9 mouse cellular contexts compared by ENCODE assay signal in the genomic region with DNA sequence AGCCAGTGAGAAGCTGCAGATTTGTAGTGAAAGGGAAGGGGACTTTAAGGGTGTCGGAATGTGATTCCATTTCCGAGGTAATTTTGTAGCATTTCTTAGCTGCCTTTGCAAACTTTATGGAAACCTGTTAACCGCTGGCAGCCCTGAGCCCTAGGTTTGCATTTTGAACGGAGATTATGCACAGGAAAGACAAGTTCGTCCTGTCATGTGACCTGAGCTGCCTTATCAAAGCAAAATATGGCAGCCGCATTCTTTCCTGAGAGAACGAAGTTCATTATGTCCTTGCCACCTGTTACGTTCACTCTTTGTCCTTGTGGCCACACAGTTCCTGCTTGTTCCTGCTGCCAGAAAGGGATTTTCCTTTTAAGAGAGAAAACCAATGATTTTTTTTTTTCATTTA.
DNase-seq lines count a peak whose midpoint lies in the region; ATAC-seq lines count a peak whose summit lies in the region.
"Had no signal": no experiment of that assay in that cellular context is flagged by ENCODE, and none has a peak within 500 bp of the region (broad histone marks: within the 10 kb centered on the region; RNA-seq: fewer than 3 reads in every experiment).

No protein-coding gene starts in this region.

- H3K9me3 ChIP-seq in intestine, embryonic 15.5 days: no peaks in the 10 kb centered on the region
- no peaks in the 10 kb centered on the region for H3K9me3 ChIP-seq in liver, embryonic 15.5 days (replicated peaks)

- H3K27me3 ChIP-seq in intestine, embryonic 15.5 days (replicated peaks): no peaks in the 10 kb centered on the region
- H3K27me3 ChIP-seq in liver, embryonic 15.5 days: no peaks in the 10 kb centered on the region

- H3K36me3 ChIP-seq in intestine, embryonic 15.5 days: no peaks in the 10 kb centered on the region
- no peaks in the 10 kb centered on the region for H3K36me3 ChIP-seq in liver, embryonic 15.5 days (replicated peaks)
- H3K36me3 ChIP-seq: G1E had no signal

- H3K4me1 ChIP-seq in intestine, embryonic 15.5 days (replicated peaks): no peaks in the 10 kb centered on the region
- no peaks in the 10 kb centered on the region; the same call in 1 of the 2 replicates for H3K4me1 ChIP-seq in liver, embryonic 15.5 days (replicated peaks)

- H3K27ac ChIP-seq in intestine, embryonic 15.5 days: peak overlapping the region; percentile 44; the same call in 1 of the 2 replicates
- 0 out of 2 replicates have a peak overlapping the region, but pooled peaks have one; percentile 24 for H3K27ac ChIP-seq in liver, embryonic 15.5 days (replicated peaks)

- peak overlapping the region; percentile 63 for H3K4me2 ChIP-seq in intestine, embryonic 15.5 days (replicated peaks)
- peak overlapping the region; percentile 53 for H3K4me2 ChIP-seq in liver, embryonic 15.5 days

- WGBS in intestine, embryonic 15.5 days: 16% methylated on average over 8 of the region's 8 CpGs
- whole genome bisulfite sequencing in liver, embryonic 15.5 days (ENCODE audit: insufficient replicate concordance): 27% methylated on average over 8 of the region's 8 CpGs

- ATAC-seq in granulocyte monocyte progenitor cell, adult 5-6 weeks (replicated peaks; ENCODE audit: poor library complexity, severe bottlenecking): 0 out of 2 replicates have a peak, but pooled peaks have one; percentile 16
- peak; percentile 72 for ATAC-seq in intestine, embryonic 15.5 days
- ATAC-seq in liver, embryonic 15.5 days (ENCODE audit: insufficient read depth): no peak

- DNase-seq in urinary bladder, postnatal 14 days (ENCODE audit: low spot score): peak; percentile 39
- no peak for DNase-seq in urinary bladder, postnatal 10 days (ENCODE audit: low spot score)
- DNase-seq in neural tube, embryonic 10.5 days (ENCODE audit: extremely low spot score, low spot score): peak; percentile 52
- DNase-seq in urinary bladder, postnatal 36 days (ENCODE audit: low spot score in 2 of 2): peak; percentile 26 to 43
- no peak for DNase-seq in frontal cortex, postnatal 14 days (ENCODE audit: low spot score in 2 of 2)

- no peak overlapping the region for H3K9ac ChIP-seq in intestine, embryonic 15.5 days
- H3K9ac ChIP-seq in liver, embryonic 15.5 days: no peak overlapping the region

- H3K4me3 ChIP-seq in intestine, embryonic 15.5 days (replicated peaks): peak overlapping the region; percentile 48
- peak overlapping the region; percentile 22 for H3K4me3 ChIP-seq in liver, embryonic 15.5 days (replicated peaks)

Comparison
In these comparisons a context has a peak if more than half of its experiments do, and no peak if none do; other contexts are left out.
1. DNase-seq: peak in urinary bladder, postnatal 14 days (single experiment), neural tube, embryonic 10.5 days (single experiment) and urinary bladder, postnatal 36 days (2 of 2); none in urinary bladder, postnatal 10 days (single experiment) and frontal cortex, postnatal 14 days (0 of 2).